Mouse (Mus musculus) forebrain, embryonic 14.5 days (tissue): ENCODE data around the gene Rhoh. TPM values are rescaled to one million over a fixed set of nuclear protein-coding genes. Genes with fewer than 3 reads are reported as not detected.

Experiments used
- ATAC-seq: fragments of 200-750 bp; cut with Nextera tagmentation; 2 replicates; pipeline ENCODE4 v1.8.0; 2017; ENCODE audit warnings: mild to moderate bottlenecking, moderate library complexity
- DNase-seq: peaks from one replicate; pipeline ENCODE4 v3.0.0-alpha.2; 2015; ENCODE audit warnings: low spot score
- H3K27ac ChIP-seq: fragments of 300-500 bp; sonication (generic); 2 replicates; pipeline ENCODE4 v1.5.1; 2014; ENCODE audit warnings: low read depth, mild to moderate bottlenecking, control low read depth, low read length, moderate library complexity
- H3K27me3 ChIP-seq: fragments of 300-500 bp; sonication (generic); replicated peaks from 2 replicates; pipeline ENCODE4 v1.6.1; 2014; ENCODE audit warnings: low read length, control low read depth, mixed read lengths; ENCODE audit not compliant: control insufficient read depth, insufficient read depth
- H3K36me3 ChIP-seq: fragments of 300-500 bp; sonication (generic); 2 replicates; pipeline ENCODE4 v1.6.1; 2014; ENCODE audit warnings: low read length, control low read depth; ENCODE audit not compliant: control insufficient read depth, insufficient read depth
- H3K4me1 ChIP-seq: fragments of 300-500 bp; sonication (generic); 2 replicates; pipeline ENCODE4 v1.6.1; 2014; ENCODE audit warnings: antibody characterized with exemption, low read length, control low read depth; ENCODE audit not compliant: control insufficient read depth, insufficient read depth
- H3K4me2 ChIP-seq: fragments of 300-500 bp; sonication (generic); 2 replicates; pipeline ENCODE4 v1.6.1; 2014; ENCODE audit warnings: mild to moderate bottlenecking, control low read depth, low read length
- H3K4me3 ChIP-seq: fragments of 300-500 bp; sonication (generic); 2 replicates; pipeline ENCODE4 v1.5.1; 2014; ENCODE audit warnings: low read depth, low read length, control low read depth
- H3K9ac ChIP-seq: fragments of 300-500 bp; sonication (generic); 2 replicates; pipeline ENCODE4 v1.6.1; 2014; ENCODE audit warnings: mild to moderate bottlenecking, low read length, control low read depth, moderate library complexity
- H3K9me3 ChIP-seq: fragments of 300-500 bp; sonication (generic); replicated peaks from 2 replicates; pipeline ENCODE4 v1.6.1; 2016; ENCODE audit warnings: low read length, control low read depth, mixed read lengths; ENCODE audit not compliant: control insufficient read depth
- WGBS: fragments of 180-500 bp; shearing (Covaris S2); extraction: QIAGEN DNeasy Blood & Tissue Kit; methylation state at CpG from one replicate; pipeline ENCODE4 v1.1.7; 2014; 5-methylcytosine and 5-hydroxymethylcytosine counted together
- polyA plus RNA-seq: library from polyadenylated mRNA; unstranded; fragments of >200 nt; fragmentation: Nextera tagmentation; extraction: Ambion mirVana; gene quantifications from 2 replicates; pipeline ENCODE4 v1.2.1, GENCODE M21; 2014

Gene Rhoh
- polyA plus RNA-seq, 1 experiment from 2014 or later, result 0.29 TPM

DNA sequence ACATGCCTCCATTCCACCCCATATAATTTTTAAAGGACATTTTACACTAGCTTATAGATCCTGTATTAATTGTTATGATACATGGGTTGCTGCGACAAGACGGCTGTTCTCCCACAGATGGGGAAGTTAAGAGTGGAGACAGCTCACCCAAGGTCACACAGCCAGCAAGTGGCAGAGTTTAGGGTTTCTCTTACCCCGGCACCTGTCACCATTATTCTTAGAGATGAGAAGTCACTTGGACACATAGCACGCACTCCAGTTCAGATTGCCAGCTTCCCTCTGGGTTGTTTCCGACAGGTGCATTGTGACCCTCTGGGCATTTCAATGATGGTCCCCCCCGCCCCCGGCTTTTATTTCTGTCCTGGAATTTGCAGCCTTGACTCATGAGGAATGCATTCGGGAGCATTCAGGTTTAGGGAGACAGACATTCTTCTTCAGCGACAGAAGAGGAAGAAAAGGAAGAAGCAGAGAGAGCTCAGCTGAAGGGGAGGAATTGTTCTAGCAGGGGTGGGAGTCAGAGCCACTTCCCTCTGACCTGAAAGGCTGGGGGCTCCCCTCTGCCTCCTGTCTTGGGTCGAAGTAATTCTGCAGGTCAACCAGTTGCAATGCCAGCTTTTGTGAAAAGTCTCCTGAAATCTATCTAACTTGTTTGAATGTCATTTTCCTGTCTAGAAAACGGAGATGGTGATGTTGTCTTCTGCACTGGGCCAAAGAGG, 76.2 kb downstream of the Rhoh start:
- WGBS, result 80% methylated on average over 11 of the region's 11 CpGs
- ATAC-seq, result no peak
- H3K4me3 ChIP-seq, result no peak overlapping the region

DNA sequence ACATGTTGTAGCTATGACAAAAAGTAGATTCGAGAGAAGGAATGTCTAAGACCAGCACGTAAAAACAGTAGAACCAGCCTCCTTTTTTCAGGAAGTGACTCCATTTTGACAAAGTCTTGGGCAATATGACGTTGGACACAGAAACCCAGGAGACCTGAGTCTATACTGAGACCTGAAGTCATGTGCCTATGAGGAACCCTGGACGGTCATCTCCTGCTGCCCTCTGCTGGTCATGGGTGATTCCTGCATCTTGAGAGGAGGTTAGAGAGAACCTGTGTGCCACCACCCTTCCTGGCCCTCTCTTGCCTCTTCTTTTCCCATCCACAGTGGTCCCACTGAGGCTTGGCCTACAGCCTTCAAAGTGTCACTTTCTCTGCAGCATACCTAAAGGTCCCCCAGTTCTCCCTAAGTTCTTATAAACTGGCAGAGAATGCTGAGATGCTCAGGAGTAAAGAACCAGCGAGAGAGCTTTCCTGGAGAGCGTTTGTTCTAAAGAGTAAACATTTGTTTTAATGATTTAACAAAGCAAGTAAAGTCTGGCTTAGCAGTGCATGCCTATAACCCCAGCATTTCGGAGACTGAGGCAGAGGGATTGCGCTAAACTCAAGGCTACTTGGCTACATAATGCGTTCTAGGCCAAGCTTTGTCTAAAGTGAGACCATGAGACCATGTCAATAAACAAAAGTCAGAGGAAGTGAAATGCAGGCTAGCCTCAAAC, 77.1 kb downstream of the Rhoh start:
- H3K27ac ChIP-seq, result no peak overlapping the region

More for the DNA sequence above, 76.2 kb downstream of the Rhoh start:
- H3K27me3 ChIP-seq, result no peaks in the 10 kb centered on the region
- H3K36me3 ChIP-seq, result no peaks in the 10 kb centered on the region
- H3K9me3 ChIP-seq, result no peaks in the 10 kb centered on the region
- no peak overlapping the region for H3K4me2 ChIP-seq
- no peak overlapping the region for H3K27ac ChIP-seq
- no peak for DNase-seq
- H3K9ac ChIP-seq, result no peak overlapping the region
- H3K4me1 ChIP-seq, result no peaks in the 10 kb centered on the region

DNA sequence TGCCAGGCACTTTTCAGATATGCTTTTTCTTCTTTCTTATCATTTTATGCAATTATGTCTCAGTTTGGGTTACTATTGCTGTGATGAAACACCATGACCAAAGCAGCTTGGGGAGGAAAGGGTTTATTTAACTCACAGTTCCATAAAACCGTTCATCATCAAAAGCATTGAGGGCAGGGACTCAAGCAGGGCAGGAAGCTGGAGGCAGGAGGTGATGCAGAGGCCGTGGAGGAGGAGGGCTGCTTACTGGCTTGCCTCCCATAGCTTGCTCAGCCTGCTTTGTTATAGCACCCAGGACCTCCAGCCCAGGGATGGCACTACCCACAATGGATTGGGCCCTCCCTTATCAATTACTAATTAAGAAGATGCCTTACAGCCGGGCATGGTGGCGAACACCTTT, 80.1 kb downstream of the Rhoh start:
- DNase-seq (no peak), ATAC-seq (no peak)
- H3K36me3 ChIP-seq, result no peaks in the 10 kb centered on the region
- H3K27ac ChIP-seq, result no peak overlapping the region
- H3K27me3 ChIP-seq, result no peaks in the 10 kb centered on the region
- H3K4me1 ChIP-seq, result no peaks in the 10 kb centered on the region
- no peak overlapping the region for H3K9ac ChIP-seq
- no peak overlapping the region for H3K4me2 ChIP-seq
- H3K9me3 ChIP-seq, result no peaks in the 10 kb centered on the region
- no peak overlapping the region for H3K4me3 ChIP-seq
- WGBS, result 71% methylated on average over 4 of the region's 4 CpGs

More for the DNA sequence above, 77.1 kb downstream of the Rhoh start:
- Histone ChIP-seq H3K9me3 (no peaks in the 10 kb centered on the region), H3K36me3 (no peaks in the 10 kb centered on the region), H3K4me2 (no peak overlapping the region), H3K4me3 (no peak overlapping the region), H3K4me1 (no peaks in the 10 kb centered on the region), H3K27me3 (no peaks in the 10 kb centered on the region), H3K9ac (no peak overlapping the region)
- peak; percentile 74 for ATAC-seq
- DNase-seq, result peak; percentile 81
- 59% methylated on average over 9 of the region's 9 CpGs for WGBS

Other genes with a start within 250 kb of the Rhoh start
- gene Pds5a, start 162.9 kb upstream of the Rhoh start, polyA plus RNA-seq, result 58.7 and 63.4 TPM in 2 replicates
- 22.4 and 29.9 TPM in 2 replicates for gene N4bp2, start 97.7 kb upstream of the Rhoh start, polyA plus RNA-seq
- not detected in 2 replicates for gene Chrna9, start 73.7 kb downstream of the Rhoh start, polyA plus RNA-seq
- not detected in 2 replicates for gene 9130230L23Rik, start 143.1 kb downstream of the Rhoh start, polyA plus RNA-seq